Mouse (Mus musculus) midbrain, embryonic 14.5 days (tissue): ENCODE data around the gene G430095P16Rik. TPM values are rescaled to one million over a fixed set of nuclear protein-coding genes. Genes with fewer than 3 reads are reported as not detected.
A peak's percentile ranks its signal among the peaks of the same experiment; 100 is the strongest.

ENCODE experiments used
- ATAC-seq: fragments of 200-750 bp; cut with Nextera tagmentation; 2 replicates; pipeline ENCODE4 v1.8.0; 2017; ENCODE audit warnings: moderate number of reproducible peaks, moderate library complexity; ENCODE audit not compliant: low FRiP score, low TSS enrichment
- DNase-seq: peaks from one replicate; pipeline ENCODE4 v3.0.0-alpha.2; 2015
- H3K27ac ChIP-seq: fragments of 300-500 bp; sonication (generic); replicated peaks from 2 replicates; pipeline ENCODE4 v1.5.1; 2014; ENCODE audit warnings: mild to moderate bottlenecking, low read depth, low read length, moderate library complexity
- H3K27me3 ChIP-seq: fragments of 300-500 bp; sonication (generic); 2 replicates; pipeline ENCODE4 v1.6.1; 2014; ENCODE audit warnings: low read length, control low read depth, mixed read lengths; ENCODE audit not compliant: control insufficient read depth, insufficient read depth
- H3K36me3 ChIP-seq: fragments of 300-500 bp; sonication (generic); 2 replicates; pipeline ENCODE4 v1.6.1; 2014; ENCODE audit warnings: low read length, control low read depth; ENCODE audit not compliant: control insufficient read depth, insufficient read depth
- H3K4me1 ChIP-seq: fragments of 300-500 bp; sonication (generic); 2 replicates; pipeline ENCODE4 v1.6.1; 2014; ENCODE audit warnings: mild to moderate bottlenecking, antibody characterized with exemption, low read length, control low read depth; ENCODE audit not compliant: control insufficient read depth, insufficient read depth
- H3K4me2 ChIP-seq: fragments of 300-500 bp; sonication (generic); 2 replicates; pipeline ENCODE4 v1.6.1; 2014; ENCODE audit warnings: mild to moderate bottlenecking, low read length, moderate library complexity
- H3K4me3 ChIP-seq: fragments of 300-500 bp; sonication (generic); replicated peaks from 2 replicates; pipeline ENCODE4 v1.5.1; 2014; ENCODE audit warnings: low read depth, low read length
- H3K9ac ChIP-seq: fragments of 300-500 bp; sonication (generic); replicated peaks from 2 replicates; pipeline ENCODE4 v1.6.1; 2014; ENCODE audit warnings: mild to moderate bottlenecking, low read length, moderate library complexity
- H3K9me3 ChIP-seq: fragments of 300-500 bp; sonication (generic); 2 replicates; pipeline ENCODE4 v1.6.1; 2016; ENCODE audit warnings: low read length, control low read depth, mixed read lengths; ENCODE audit not compliant: control insufficient read depth
- WGBS: fragments of 180-500 bp; shearing (Covaris S2); extraction: QIAGEN DNeasy Blood & Tissue Kit; methylation state at CpG from one replicate; pipeline ENCODE4 v1.1.7; 2014; 5-methylcytosine and 5-hydroxymethylcytosine counted together
- polyA plus RNA-seq: library from polyadenylated mRNA; unstranded; fragments of >200 nt; fragmentation: Nextera tagmentation; extraction: Ambion mirVana; gene quantifications from 2 replicates; pipeline ENCODE4 v1.2.1, GENCODE M21; 2014

Gene G430095P16Rik
- polyA plus RNA-seq, 1 experiment from 2014 or later, result 0.91 TPM

GRCm38 (mm10) chr8:84757501-84757900, 34.7 kb downstream of the G430095P16Rik start:
- Histone ChIP-seq H3K27ac (no peak overlapping the region), H3K4me2 (no peak overlapping the region), H3K4me1 (no peaks in the 10 kb centered on the region), H3K36me3 (peaks cover 5% of the 10 kb centered on the region; the same call in 1 of the 2 replicates), H3K9me3 (no peaks in the 10 kb centered on the region), H3K27me3 (peaks cover 24% of the 10 kb centered on the region; the same call in 1 of the 2 replicates), H3K4me3 (no peak overlapping the region), H3K9ac (no peak overlapping the region)
- no peak for ATAC-seq
- DNase-seq, result no peak
- 38% methylated on average over 5 of the region's 5 CpGs for WGBS

DNA sequence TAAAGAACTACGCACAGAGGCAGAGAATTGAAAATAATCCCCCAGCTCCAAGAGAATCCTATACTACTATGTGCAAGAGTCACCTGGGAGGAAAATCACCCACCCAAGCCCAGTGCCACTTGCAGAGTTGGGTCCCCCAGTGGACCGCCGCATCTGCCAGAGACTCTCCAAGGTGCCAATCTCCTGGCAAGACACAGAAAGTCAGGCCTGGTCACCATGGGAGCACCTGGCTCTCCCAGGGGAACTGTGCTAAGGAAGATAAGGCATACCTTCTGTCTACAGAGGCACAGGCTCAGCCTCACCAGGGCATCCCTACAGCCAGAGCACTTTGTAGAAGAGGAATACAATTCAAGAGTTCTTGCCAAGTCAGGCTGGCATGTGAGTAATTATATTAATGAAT, 35.5 kb downstream of the G430095P16Rik start:
- Histone ChIP-seq H3K9ac (no peak overlapping the region), H3K4me2 (no peak overlapping the region), H3K27ac (no peak overlapping the region), H3K4me3 (no peak overlapping the region), H3K4me1 (no peaks in the 10 kb centered on the region), H3K9me3 (no peaks in the 10 kb centered on the region), H3K27me3 (peaks cover 21% of the 10 kb centered on the region; the same call in 1 of the 2 replicates), H3K36me3 (peaks cover 5% of the 10 kb centered on the region; the same call in 1 of the 2 replicates)
- no peak for DNase-seq
- no peak for ATAC-seq
- 91% methylated on average over 3 of the region's 3 CpGs for WGBS

GRCm38 (mm10) chr8:84759126-84759525, 36.3 kb downstream of the G430095P16Rik start:
- Histone ChIP-seq H3K9ac (no peak overlapping the region), H3K27me3 (peaks cover 27% of the 10 kb centered on the region), H3K36me3 (peaks cover 5% of the 10 kb centered on the region; the same call in 1 of the 2 replicates), H3K4me1 (no peaks in the 10 kb centered on the region), H3K9me3 (no peaks in the 10 kb centered on the region), H3K4me3 (no peak overlapping the region), H3K27ac (no peak overlapping the region), H3K4me2 (no peak overlapping the region)
- DNase-seq (no peak), ATAC-seq (no peak)
- whole genome bisulfite sequencing, result 63% methylated on average over 7 of the region's 7 CpGs

DNA sequence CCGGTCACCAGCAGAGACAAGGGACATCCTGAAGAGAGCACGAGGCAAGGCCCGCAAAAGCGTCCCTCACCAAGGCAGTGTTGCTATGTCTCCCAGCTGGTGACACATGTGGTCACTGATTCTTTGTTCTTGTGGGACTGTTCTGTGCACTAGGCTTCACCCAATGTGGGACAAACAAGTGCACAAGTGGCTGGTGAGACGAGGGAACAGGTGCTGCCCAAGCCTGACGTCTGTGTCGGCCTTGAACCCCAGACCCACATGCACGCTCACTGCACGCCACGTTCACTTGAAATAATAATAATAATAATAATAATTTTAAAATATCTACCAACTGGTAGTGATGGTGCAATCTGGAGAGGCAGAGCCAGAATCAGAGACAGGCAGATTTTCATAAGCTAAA, 36.9 kb downstream of the G430095P16Rik start:
- DNase-seq (no peak), ATAC-seq (no peak)
- Histone ChIP-seq H3K27me3 (peaks cover 27% of the 10 kb centered on the region), H3K9ac (no peak overlapping the region), H3K4me3 (no peak overlapping the region), H3K4me1 (no peaks in the 10 kb centered on the region), H3K4me2 (no peak overlapping the region), H3K9me3 (no peaks in the 10 kb centered on the region), H3K27ac (no peak overlapping the region), H3K36me3 (peaks cover 5% of the 10 kb centered on the region; the same call in 1 of the 2 replicates)
- WGBS, result 85% methylated on average over 10 of the region's 10 CpGs

GRCm38 (mm10) chr8:84760405-84760805, 37.6 kb downstream of the G430095P16Rik start:
- WGBS, result 46% methylated on average over 7 of the region's 7 CpGs
- DNase-seq, result no peak
- Histone ChIP-seq H3K4me2 (no peak overlapping the region), H3K9me3 (no peaks in the 10 kb centered on the region), H3K36me3 (peaks cover 4% of the 10 kb centered on the region; the same call in 1 of the 2 replicates), H3K9ac (no peak overlapping the region), H3K27ac (no peak overlapping the region), H3K27me3 (peaks cover 27% of the 10 kb centered on the region), H3K4me1 (peaks cover 6% of the 10 kb centered on the region), H3K4me3 (no peak overlapping the region)
- no peak for ATAC-seq

DNA sequence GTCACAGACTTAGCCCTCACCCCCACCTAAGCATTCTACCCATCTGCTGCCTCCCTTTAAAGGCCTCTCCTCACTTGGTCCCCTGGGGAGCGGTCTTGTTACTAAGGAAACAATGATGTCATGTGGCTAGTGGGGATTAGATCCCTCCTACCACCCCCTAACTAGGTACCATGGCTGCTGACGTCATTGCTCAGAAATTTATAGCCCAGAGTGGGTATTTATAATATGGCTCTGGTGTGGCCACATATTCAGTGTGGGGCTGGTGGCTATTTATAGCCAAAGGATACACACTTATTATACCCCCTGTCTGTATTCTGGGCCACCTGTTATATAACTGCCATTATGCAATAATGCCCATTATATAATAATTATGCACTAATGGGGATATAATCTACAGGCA, 38.1 kb downstream of the G430095P16Rik start:
- H3K4me2 ChIP-seq, result no peak overlapping the region
- no peak overlapping the region for H3K4me3 ChIP-seq
- H3K36me3 ChIP-seq, result no peaks in the 10 kb centered on the region; the same call in 1 of the 2 replicates
- no peak overlapping the region for H3K9ac ChIP-seq
- peaks cover 23% of the 10 kb centered on the region for H3K27me3 ChIP-seq
- DNase-seq (no peak), ATAC-seq (no peak)
- H3K4me1 ChIP-seq, result peaks cover 11% of the 10 kb centered on the region
- 34% methylated on average over 2 of the region's 2 CpGs for WGBS
- H3K9me3 ChIP-seq, result no peaks in the 10 kb centered on the region
- no peak overlapping the region for H3K27ac ChIP-seq

DNA sequence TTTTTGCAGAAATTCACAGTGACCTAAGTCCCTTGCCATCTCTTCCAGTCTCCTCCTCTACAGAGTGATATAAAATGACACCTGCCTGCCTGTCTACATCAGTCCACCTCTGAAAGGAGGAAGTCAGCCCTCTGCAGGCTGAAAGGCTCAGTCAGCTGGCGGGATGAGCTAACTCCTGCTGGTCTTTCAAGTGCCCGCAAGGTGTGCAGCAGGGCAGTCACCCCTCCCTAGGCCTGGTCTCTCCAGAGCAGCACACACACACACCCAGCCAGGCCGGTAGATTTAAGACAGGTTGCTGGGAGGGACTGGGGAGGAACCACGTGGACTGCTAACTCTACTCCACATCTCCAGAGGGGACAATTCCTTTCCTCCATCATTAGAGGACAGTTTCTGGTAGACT, 41.3 kb downstream of the G430095P16Rik start:
- Histone ChIP-seq H3K9ac (no peak overlapping the region), H3K27me3 (peaks cover 25% of the 10 kb centered on the region), H3K4me3 (no peak overlapping the region), H3K4me2 (no peak overlapping the region), H3K27ac (no peak overlapping the region), H3K9me3 (no peaks in the 10 kb centered on the region), H3K36me3 (no peaks in the 10 kb centered on the region; the same call in 1 of the 2 replicates), H3K4me1 (peaks cover 15% of the 10 kb centered on the region)
- WGBS, result 59% methylated on average over 4 of the region's 4 CpGs
- no peak for ATAC-seq
- DNase-seq, result no peak

GRCm38 (mm10) chr8:84764870-84765495, 42.2 kb downstream of the G430095P16Rik start:
- DNase-seq, result no peak
- peaks cover 21% of the 10 kb centered on the region for H3K27me3 ChIP-seq
- H3K27ac ChIP-seq, result no peak overlapping the region
- no peak overlapping the region for H3K4me3 ChIP-seq
- H3K36me3 ChIP-seq, result no peaks in the 10 kb centered on the region; the same call in 1 of the 2 replicates
- no peak overlapping the region for H3K9ac ChIP-seq
- 0 out of 2 replicates have a peak overlapping the region, but pooled peaks have one; percentile 15 for H3K4me2 ChIP-seq
- H3K9me3 ChIP-seq, result no peaks in the 10 kb centered on the region
- peaks cover 15% of the 10 kb centered on the region for H3K4me1 ChIP-seq
- 66% methylated on average over 17 of the region's 17 CpGs for WGBS
- ATAC-seq, result no peak

GRCm38 (mm10) chr8:84765629-84766028, 42.8 kb downstream of the G430095P16Rik start:
- ATAC-seq, result no peak
- no peak for DNase-seq
- no peaks in the 10 kb centered on the region for H3K9me3 ChIP-seq
- no peaks in the 10 kb centered on the region; the same call in 1 of the 2 replicates for H3K36me3 ChIP-seq
- 8% methylated on average over 10 of the region's 10 CpGs for WGBS
- peaks cover 23% of the 10 kb centered on the region for H3K27me3 ChIP-seq
- no peak overlapping the region for H3K27ac ChIP-seq
- H3K4me2 ChIP-seq, result peak overlapping the region; percentile 6; the same call in 1 of the 2 replicates
- no peak overlapping the region for H3K4me3 ChIP-seq
- H3K9ac ChIP-seq, result no peak overlapping the region
- H3K4me1 ChIP-seq, result peaks cover 15% of the 10 kb centered on the region
